Mouse (Mus musculus): ENCODE results near the gene Tmem220. TPM values are rescaled to one million over a fixed set of nuclear protein-coding genes. Genes with fewer than 3 reads are reported as not detected.

The Tmem220 gene
- 1.8 and 3.6 TPM in 2 replicates for polyA plus RNA-seq (2015; fragmentation: Nextera tagmentation; extraction: Ambion mirVana)

- H3K27me3 ChIP-seq (ENCODE audit: control insufficient read depth, insufficient read depth, low read length), result no peaks in the 10 kb centered on the region
- peak within 1 kb of the TSS; percentile 62 for H3K4me3 ChIP-seq (replicated peaks; ENCODE audit: low read length)
- WGBS, result 2% methylated on average over 35 of the region's 35 CpGs
- peak; percentile 97 for ATAC-seq (ENCODE audit: insufficient read depth, low FRiP score)
- H3K9me3 ChIP-seq (replicated peaks; ENCODE audit: control insufficient read depth, low read length), result no peaks in the 10 kb centered on the region
- H3K4me1 ChIP-seq (ENCODE audit: control insufficient read depth, insufficient read depth, low read length), result no peaks in the 10 kb centered on the region
- H3K36me3 ChIP-seq (ENCODE audit: control insufficient read depth, insufficient read depth, low read length), result no peaks in the 10 kb centered on the region
- 0 out of 2 replicates have a peak within 1 kb of the TSS, but pooled peaks have one; percentile 15 for H3K27ac ChIP-seq (ENCODE audit: low read length)
- peak within 1 kb of the TSS; percentile 61 for H3K4me2 ChIP-seq (ENCODE audit: low read depth, low read length)
- peak within 1 kb of the TSS; percentile 83 for H3K9ac ChIP-seq (ENCODE audit: low read length)
Observed at GRCm38 (mm10) chr11:67024867-67025477, at the start of gene Tmem220. Gene Tmem220 (plus strand): TSS chr11:67025154.

DNA sequence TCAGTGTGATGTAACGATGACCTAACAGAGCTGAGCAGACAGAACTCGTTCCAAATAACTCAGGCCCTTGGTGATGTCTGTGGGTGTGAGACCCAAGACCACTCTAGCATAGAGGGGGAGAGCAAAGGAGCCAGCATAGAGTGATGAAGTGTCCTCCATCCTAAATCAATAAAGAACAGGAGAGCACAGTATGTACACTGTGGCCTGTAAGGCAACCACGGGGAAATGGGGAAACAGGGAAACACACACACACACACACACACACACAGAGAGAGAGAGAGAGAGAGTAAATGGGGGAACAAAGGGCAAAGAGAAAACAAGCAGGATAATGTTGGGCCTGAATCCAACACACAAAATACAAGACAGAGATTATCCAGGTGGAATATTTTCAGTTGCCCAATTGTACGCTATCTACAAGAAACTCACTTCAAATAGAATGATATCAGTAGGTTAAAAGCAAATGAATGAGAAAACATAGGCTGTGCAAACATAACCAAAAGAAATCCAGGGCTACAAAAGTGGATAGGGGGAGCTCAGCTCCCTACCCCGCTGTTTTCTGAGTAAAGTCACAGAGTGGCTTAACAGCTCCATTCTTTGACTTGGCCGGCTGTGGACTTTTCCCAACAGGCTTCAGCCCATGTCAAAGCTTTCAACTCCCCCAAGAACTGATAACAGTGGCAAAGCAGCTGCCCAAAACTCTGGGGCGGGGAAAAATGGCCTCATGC lies 49.2 kb upstream of the Tmem220 start:
- no peak overlapping the region for H3K4me2 ChIP-seq (ENCODE audit: low read depth, low read length)
- H3K9ac ChIP-seq (ENCODE audit: low read length), result no peak overlapping the region
- H3K27me3 ChIP-seq (ENCODE audit: control insufficient read depth, insufficient read depth, low read length), result no peaks in the 10 kb centered on the region
- H3K9me3 ChIP-seq (replicated peaks; ENCODE audit: control insufficient read depth, low read length), result no peaks in the 10 kb centered on the region; the same call in 1 of the 2 replicates
- peak overlapping the region; percentile 25; the same call in 1 of the 2 replicates for H3K27ac ChIP-seq (ENCODE audit: low read length)
- WGBS, result 76% methylated on average over 7 of the region's 7 CpGs
- no peaks in the 10 kb centered on the region for H3K36me3 ChIP-seq (ENCODE audit: control insufficient read depth, insufficient read depth, low read length)
- H3K4me1 ChIP-seq (ENCODE audit: control insufficient read depth, insufficient read depth, low read length), result no peaks in the 10 kb centered on the region
- peak; percentile 81 for ATAC-seq (ENCODE audit: insufficient read depth, low FRiP score)
- H3K4me3 ChIP-seq (replicated peaks; ENCODE audit: low read length), result no peak overlapping the region

DNA sequence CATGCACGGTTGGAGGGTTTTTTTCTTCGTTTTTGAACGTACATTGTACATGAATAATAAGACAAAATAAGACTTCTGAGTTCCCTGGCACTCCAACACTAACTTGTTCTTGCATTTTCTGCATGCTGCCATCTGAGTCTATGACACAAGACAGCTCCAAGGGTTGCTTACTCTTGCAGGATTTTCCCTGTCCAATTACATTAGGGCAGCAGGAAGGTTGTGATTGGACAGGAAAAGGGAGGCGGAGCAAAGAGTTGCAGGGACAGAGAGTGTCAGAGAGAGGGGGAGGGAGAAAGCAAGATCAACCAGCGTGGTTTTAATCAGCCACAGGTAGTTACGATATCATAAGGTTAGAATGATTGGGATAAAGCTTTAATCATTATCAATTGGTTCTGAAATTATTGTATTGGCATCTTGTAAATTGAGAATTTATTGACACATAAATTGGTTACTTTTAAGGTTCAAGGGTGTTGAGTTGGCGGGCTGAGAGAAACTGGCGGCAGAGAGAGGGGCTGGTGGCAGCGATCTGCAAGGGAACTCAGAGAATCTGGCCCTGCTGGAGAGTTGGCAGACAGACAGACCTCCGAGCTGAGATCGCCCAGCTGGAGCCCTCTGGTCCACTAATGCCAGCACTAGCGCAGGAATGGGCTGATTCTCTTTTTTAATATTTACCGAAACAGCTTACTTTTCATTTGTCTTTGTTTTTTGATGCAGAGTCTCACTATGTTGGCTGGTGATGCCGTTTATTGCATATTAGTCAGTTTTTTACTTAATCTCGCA lies 43.4 kb upstream of the Tmem220 start:
- H3K4me1 ChIP-seq (ENCODE audit: control insufficient read depth, insufficient read depth, low read length), result peaks cover 21% of the 10 kb centered on the region
- H3K4me2 ChIP-seq (ENCODE audit: low read depth, low read length), result no peak overlapping the region
- H3K9ac ChIP-seq (ENCODE audit: low read length), result no peak overlapping the region
- H3K36me3 ChIP-seq (ENCODE audit: control insufficient read depth, insufficient read depth, low read length), result no peaks in the 10 kb centered on the region
- no peak overlapping the region for H3K4me3 ChIP-seq (replicated peaks; ENCODE audit: low read length)
- ATAC-seq (ENCODE audit: insufficient read depth, low FRiP score), result no peak
- H3K27me3 ChIP-seq (ENCODE audit: control insufficient read depth, insufficient read depth, low read length), result no peaks in the 10 kb centered on the region
- H3K27ac ChIP-seq (ENCODE audit: low read length), result no peak overlapping the region
- no peaks in the 10 kb centered on the region for H3K9me3 ChIP-seq (replicated peaks; ENCODE audit: control insufficient read depth, low read length)
- 67% methylated on average over 15 of the region's 15 CpGs for WGBS

DNA sequence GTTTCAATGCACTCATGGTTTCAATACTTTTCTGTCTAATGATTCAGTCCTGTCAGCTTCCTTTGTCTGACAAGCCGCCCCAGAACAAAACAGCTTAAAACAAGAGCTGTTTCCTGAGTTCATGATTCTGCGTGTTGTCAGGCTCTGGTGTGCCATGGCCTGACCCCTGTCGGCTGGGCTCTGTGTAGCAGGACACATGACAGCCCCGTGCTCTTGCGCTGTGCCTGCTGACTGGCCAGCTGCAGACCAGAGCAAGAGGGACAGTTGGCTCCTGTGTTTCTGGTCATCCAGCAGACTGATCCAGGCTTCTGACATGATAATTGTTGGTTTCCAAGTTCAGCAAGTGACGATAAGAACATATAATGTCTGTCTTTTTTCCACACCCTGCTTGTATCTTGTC lies 42.2 kb upstream of the Tmem220 start:
- no peaks in the 10 kb centered on the region for H3K27me3 ChIP-seq (ENCODE audit: control insufficient read depth, insufficient read depth, low read length)
- peaks cover 21% of the 10 kb centered on the region for H3K4me1 ChIP-seq (ENCODE audit: control insufficient read depth, insufficient read depth, low read length)
- WGBS, result 36% methylated on average over 6 of the region's 6 CpGs
- no peaks in the 10 kb centered on the region for H3K9me3 ChIP-seq (replicated peaks; ENCODE audit: control insufficient read depth, low read length)
- H3K27ac ChIP-seq (ENCODE audit: low read length), result peak overlapping the region; percentile 90; the same call in 1 of the 2 replicates
- H3K4me2 ChIP-seq (ENCODE audit: low read depth, low read length), result no peak overlapping the region
- ATAC-seq (ENCODE audit: insufficient read depth, low FRiP score), result peak; percentile 39; the same call in 1 of the 2 replicates
- no peaks in the 10 kb centered on the region for H3K36me3 ChIP-seq (ENCODE audit: control insufficient read depth, insufficient read depth, low read length)
- H3K4me3 ChIP-seq (replicated peaks; ENCODE audit: low read length), result no peak overlapping the region
- H3K9ac ChIP-seq (ENCODE audit: low read length), result no peak overlapping the region

GRCm38 (mm10) chr11:66983422-66984164 lies 41.4 kb upstream of the Tmem220 start:
- H3K9me3 ChIP-seq (replicated peaks; ENCODE audit: control insufficient read depth, low read length), result no peaks in the 10 kb centered on the region
- WGBS, result 43% methylated on average over 11 of the region's 11 CpGs
- H3K4me1 ChIP-seq (ENCODE audit: control insufficient read depth, insufficient read depth, low read length), result peaks cover 21% of the 10 kb centered on the region
- ATAC-seq (ENCODE audit: insufficient read depth, low FRiP score), result peak; percentile 35; the same call in 1 of the 2 replicates
- H3K9ac ChIP-seq (ENCODE audit: low read length), result no peak overlapping the region
- no peaks in the 10 kb centered on the region for H3K27me3 ChIP-seq (ENCODE audit: control insufficient read depth, insufficient read depth, low read length)
- H3K4me3 ChIP-seq (replicated peaks; ENCODE audit: low read length), result no peak overlapping the region
- peak overlapping the region; percentile 53; the same call in 1 of the 2 replicates for H3K4me2 ChIP-seq (ENCODE audit: low read depth, low read length)
- H3K36me3 ChIP-seq (ENCODE audit: control insufficient read depth, insufficient read depth, low read length), result no peaks in the 10 kb centered on the region
- H3K27ac ChIP-seq (ENCODE audit: low read length), result peak overlapping the region; percentile 90

- Histone ChIP-seq H3K36me3 (ENCODE audit: control insufficient read depth, insufficient read depth, low read length) (no peaks in the 10 kb centered on the region), H3K4me1 (ENCODE audit: control insufficient read depth, insufficient read depth, low read length) (peaks cover 21% of the 10 kb centered on the region), H3K9me3 (replicated peaks; ENCODE audit: control insufficient read depth, low read length) (no peaks in the 10 kb centered on the region), H3K4me2 (ENCODE audit: low read depth, low read length) (peak overlapping the region; percentile 53), H3K4me3 (replicated peaks; ENCODE audit: low read length) (peak overlapping the region; percentile 44), H3K27me3 (ENCODE audit: control insufficient read depth, insufficient read depth, low read length) (no peaks in the 10 kb centered on the region), H3K9ac (ENCODE audit: low read length) (peak overlapping the region; percentile 59), H3K27ac (ENCODE audit: low read length) (peak overlapping the region; percentile 90)
- 4% methylated on average over 28 of the region's 28 CpGs for WGBS
- peak; percentile 68 for ATAC-seq (ENCODE audit: insufficient read depth, low FRiP score)
Observed at GRCm38 (mm10) chr11:66984165-66985135, 40.5 kb upstream of the Tmem220 start.

- H3K27me3 ChIP-seq (ENCODE audit: control insufficient read depth, insufficient read depth, low read length), result no peaks in the 10 kb centered on the region
- no peaks in the 10 kb centered on the region for H3K36me3 ChIP-seq (ENCODE audit: control insufficient read depth, insufficient read depth, low read length)
- peaks cover 21% of the 10 kb centered on the region for H3K4me1 ChIP-seq (ENCODE audit: control insufficient read depth, insufficient read depth, low read length)
- H3K4me3 ChIP-seq (replicated peaks; ENCODE audit: low read length), result peak overlapping the region; percentile 44
- 31% methylated on average over 11 of the region's 11 CpGs for WGBS
- ATAC-seq (ENCODE audit: insufficient read depth, low FRiP score), result no peak
- peak overlapping the region; percentile 53 for H3K4me2 ChIP-seq (ENCODE audit: low read depth, low read length)
- H3K9ac ChIP-seq (ENCODE audit: low read length), result peak overlapping the region; percentile 59
- H3K27ac ChIP-seq (ENCODE audit: low read length), result peak overlapping the region; percentile 90
- no peaks in the 10 kb centered on the region for H3K9me3 ChIP-seq (replicated peaks; ENCODE audit: control insufficient read depth, low read length)
Observed at GRCm38 (mm10) chr11:66985136-66985702, 39.7 kb upstream of the Tmem220 start.
